Mouse (Mus musculus): ENCODE data around the gene Selenon.

The Selenon gene

DNA sequence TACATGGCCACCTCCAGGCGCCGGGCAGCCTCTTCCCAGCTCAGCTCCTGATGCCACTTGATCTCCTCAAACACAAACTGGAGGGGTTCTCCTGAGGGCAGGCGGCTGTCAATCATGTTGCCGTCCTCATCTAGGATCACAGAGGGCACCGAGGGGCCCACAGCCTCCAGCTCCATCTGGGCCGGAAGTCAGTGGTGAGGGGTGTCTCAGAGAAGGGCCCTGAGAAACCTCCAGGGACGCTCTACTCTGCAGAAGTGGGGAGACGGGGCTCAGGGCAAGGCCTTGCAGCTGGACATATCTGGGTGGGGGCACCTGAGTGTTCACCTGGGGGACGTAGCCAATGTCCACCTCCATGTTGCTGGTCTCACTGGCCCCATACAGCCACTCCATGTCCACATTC, 9.2 kb downstream of the Selenon start:
- no peak for DNase-seq (ENCODE audit: low spot score)

DNA sequence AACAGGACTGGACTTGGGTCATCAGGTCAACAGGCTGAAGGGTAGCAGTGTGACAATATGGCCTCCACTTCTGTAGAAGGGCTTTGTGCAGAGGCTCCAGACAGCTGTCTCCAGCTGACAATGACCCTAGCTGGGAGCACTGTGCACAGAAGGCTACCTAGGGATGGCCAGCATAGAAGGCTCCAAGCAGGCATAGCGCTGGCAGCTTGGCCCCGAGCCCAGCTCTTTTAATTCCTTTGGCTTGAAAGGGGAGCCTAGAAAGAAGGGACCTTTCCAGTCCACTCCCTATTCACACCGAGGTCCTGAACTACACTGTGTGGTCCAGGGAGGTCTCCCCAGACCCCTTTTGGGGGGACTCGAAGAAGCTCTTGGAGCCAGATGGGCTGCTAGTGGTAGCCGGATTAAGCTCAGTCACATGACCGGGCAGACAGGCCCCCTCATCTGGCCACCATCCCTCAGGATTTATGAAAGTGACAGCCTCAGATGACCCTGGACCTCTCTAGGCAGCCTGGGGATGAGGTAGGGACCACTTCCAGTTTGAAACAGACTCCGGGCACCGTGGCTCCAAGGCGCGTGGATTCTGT, 12.9 kb downstream of the Selenon start:
- no peak for DNase-seq (ENCODE audit: low spot score)

DNA sequence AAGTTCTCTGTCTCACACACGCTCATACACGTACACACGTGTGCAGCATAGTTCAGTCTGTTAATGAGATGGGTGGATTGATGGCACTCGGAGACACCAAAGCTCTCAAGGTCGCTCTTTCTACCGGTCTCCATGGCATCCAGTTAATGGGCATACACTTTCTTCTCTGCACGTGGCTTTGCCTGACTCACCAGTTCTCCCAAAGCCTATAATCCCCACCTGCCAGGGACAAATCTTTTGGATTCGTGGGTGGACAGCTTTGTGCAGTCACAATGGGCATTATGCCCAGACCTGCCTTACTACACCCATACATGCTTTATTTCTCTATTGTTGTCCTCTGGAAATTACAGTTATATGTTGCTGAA, 16.2 kb downstream of the Selenon start:
- no peak for DNase-seq (ENCODE audit: low spot score)

DNA sequence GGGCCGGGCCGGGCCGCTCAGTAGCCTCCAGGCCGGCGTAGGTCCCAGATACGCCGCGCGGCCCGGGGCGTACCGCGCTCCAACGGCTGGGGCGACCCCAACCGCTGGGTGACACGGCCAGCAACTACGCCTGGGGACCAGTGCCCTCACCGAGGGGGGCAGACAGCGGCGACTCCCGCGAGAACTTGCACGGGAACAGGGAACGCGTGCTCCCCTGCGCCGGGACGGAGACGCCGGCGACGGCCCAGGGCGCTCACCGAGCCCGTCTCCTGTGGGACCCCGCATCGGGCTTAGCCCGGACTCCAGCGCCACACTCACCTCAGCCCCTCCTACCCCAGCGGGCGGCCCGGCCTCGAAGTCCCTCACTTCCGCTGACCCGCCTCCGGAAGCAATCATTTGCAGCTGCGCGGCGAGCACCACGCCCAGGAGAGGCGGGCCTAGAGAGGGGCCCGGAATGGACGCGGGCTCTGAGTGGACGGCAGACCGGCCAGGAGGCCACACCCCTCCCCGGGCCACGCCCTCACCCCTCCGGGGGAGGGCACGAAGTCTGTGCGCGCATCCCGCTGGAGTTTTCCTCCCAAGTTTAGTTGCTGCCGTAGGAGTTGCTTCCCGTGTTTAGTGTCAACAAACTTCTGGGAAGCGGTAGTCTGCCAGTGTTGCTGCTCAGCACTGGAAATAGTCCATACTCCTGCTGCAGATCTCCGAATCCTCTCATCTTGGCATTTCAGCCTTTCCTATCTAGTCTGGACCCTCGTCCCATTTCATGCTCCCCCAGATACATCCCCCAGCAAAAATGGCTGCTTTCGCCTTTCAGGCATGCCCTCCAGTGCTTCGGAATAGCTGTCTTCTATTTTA, 16.8 kb downstream of the Selenon start, which contains the start of gene Mtfr1l:
Mtfr1l (minus strand) TSS at position 456 of the 855 bp plus-strand sequence.
- peak; percentile 94 for DNase-seq (ENCODE audit: low spot score)

DNA sequence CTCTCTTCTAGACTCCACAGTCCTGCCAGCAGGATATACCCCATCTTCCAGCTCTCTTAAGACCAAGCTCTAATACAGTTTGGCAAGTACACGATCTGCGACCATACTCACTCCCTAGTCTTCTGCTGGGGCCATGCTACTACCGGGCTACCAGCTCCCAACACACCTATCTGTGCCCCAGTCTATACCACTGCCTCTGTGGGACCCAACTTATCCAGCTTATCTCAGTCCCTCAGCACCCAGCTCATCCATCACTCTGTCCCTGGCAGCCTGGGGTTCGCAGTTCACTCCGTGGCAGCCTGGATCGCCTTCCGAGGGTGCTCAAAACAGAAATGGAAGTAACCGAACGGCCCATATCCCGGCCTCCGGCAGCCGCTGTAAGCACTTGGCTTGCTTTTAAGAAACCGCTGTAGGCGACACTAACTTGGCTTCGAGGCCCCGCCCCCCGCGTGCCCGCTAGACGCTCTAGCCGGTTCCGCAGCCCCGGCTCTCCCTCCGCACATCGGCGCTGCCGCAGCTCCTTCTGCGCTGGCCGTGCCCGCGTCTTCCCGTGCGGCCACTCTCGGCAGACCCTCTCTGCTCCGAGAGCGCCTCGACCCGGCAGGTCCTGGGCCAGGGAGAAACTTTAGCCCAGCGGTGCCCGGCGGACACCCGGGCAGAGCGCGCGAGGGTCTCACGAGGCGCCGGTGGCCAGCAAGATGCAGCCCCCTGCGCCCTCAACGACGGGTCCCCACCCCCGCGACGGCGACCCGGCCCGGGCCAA, 17.7 kb downstream of the Selenon start:
- DNase-seq (ENCODE audit: low spot score): no peak

- DNase-seq (ENCODE audit: low spot score): no peak
Observed at GRCm38 (mm10) chr4:134533421-134533820, 18.5 kb downstream of the Selenon start.

- no peak for DNase-seq (ENCODE audit: low spot score)
Observed at GRCm38 (mm10) chr4:134532928-134533327, 19.0 kb downstream of the Selenon start.

DNA sequence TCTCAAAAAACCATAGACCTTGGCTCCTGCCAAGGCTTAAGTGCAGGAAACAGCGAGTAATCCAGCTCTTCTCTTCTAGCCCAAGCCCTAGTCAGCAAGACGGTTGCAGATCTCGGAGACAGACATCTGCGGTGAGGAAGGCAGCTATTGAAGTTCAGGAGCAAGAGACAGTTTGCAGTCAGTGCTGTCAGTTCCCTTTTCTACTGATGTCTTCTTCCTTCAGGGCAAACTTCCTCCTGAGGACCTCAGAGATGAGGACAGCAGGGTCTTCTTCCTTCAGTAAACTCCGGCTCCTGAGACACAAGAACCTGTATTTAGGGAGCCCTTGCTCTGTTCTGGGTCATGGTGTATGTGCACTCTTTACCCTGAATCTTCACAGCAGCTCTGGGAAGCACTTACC, 25.7 kb downstream of the Selenon start:
- no peak for DNase-seq (ENCODE audit: low spot score)

- DNase-seq (ENCODE audit: low spot score): no peak
Observed at GRCm38 (mm10) chr4:134525806-134526205, 26.2 kb downstream of the Selenon start.

DNA sequence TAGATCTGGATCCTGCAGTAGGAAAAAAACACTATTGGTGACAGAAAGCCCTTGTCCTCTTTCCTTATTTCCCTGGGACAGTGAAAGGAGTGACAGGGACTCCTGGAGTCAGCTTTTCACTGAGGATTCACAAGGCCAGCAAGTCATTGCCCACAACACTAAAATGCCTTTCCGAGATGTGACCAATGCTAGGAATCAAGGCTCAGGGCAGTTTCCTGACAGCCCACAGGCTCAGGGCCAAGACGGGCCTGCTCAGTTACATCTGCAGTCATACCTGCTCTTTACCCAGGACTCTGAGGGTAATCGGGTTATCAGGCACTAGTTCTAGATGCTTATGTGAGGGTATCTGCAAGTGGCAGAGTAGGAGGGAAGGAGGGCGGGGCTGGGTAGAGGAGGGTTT, 28.5 kb downstream of the Selenon start:
- no peak for DNase-seq (ENCODE audit: low spot score)

DNA sequence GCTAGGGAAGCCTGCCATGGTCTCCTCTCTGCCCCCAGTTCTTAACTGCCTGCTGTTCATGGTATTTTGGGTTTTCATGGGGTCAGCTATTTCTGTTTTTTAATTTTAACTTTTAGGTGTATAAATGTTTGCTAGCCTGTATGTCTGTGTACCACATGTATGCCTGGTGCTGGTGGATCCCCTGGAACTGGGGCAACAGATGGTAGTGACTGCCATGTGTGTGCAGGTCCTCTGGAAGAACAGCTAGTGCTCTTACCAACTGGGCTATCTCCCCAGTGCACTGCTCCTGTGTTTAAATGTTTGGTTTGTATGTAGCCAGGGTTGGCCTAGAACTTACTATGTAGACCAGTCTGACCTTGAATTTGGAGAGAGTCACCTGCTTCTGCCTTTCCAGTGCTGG, 32.7 kb downstream of the Selenon start:
- DNase-seq (ENCODE audit: low spot score): no peak

- DNase-seq (ENCODE audit: low spot score): no peak
Observed at GRCm38 (mm10) chr4:134518541-134518940, 33.4 kb downstream of the Selenon start.

GRCm38 (mm10) chr4:134517719-134518118, 34.2 kb downstream of the Selenon start:
- no peak for DNase-seq (ENCODE audit: low spot score)

DNA sequence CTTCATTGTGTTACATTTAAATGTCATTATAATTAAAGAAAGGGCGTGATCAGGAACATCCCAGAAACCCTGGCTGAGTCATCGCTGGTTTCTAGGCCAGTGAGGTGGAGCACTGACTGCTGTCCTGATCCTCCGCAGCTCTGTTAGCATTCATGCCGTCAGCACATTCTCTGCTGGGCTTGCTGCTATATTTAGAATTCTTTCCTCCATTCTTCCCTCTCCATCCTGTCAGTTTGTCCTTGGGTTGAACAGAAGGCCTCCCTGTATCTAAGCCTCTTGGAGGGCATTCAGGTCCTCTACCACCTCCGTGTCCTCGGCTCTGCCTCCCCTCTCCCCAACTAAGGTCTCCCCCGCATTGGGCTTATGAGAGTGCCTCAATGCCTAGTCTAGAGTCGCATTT, 35.0 kb downstream of the Selenon start:
- no peak for DNase-seq (ENCODE audit: low spot score)

- DNase-seq (ENCODE audit: low spot score): no peak
Observed at GRCm38 (mm10) chr4:134515614-134516013, 36.4 kb downstream of the Selenon start.

- DNase-seq (ENCODE audit: low spot score): no peak
Observed at GRCm38 (mm10) chr4:134514309-134514930, 37.5 kb downstream of the Selenon start.

- no peak for DNase-seq (ENCODE audit: low spot score)
Observed at GRCm38 (mm10) chr4:134512798-134513197, 39.2 kb downstream of the Selenon start.

DNA sequence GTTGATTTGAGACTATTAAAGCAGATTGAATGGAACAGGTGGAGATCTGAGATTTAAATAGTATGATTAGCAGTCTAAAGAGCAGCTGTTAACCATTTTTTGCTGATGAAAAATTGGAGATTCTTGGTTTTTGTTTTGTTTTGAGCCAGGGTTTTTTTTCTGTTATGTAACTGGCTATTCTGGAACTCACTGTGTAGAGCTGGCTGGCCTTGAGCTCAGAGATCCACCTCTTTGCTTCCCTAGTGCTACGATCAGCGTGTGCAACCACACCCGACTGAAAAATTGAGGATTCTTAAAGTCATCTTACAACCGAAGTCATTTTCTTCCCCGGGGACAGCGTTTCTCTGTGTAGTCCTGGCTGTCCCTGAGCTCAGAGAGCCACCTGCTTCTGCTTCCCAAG, 40.2 kb downstream of the Selenon start:
- DNase-seq (ENCODE audit: low spot score): no peak

DNA sequence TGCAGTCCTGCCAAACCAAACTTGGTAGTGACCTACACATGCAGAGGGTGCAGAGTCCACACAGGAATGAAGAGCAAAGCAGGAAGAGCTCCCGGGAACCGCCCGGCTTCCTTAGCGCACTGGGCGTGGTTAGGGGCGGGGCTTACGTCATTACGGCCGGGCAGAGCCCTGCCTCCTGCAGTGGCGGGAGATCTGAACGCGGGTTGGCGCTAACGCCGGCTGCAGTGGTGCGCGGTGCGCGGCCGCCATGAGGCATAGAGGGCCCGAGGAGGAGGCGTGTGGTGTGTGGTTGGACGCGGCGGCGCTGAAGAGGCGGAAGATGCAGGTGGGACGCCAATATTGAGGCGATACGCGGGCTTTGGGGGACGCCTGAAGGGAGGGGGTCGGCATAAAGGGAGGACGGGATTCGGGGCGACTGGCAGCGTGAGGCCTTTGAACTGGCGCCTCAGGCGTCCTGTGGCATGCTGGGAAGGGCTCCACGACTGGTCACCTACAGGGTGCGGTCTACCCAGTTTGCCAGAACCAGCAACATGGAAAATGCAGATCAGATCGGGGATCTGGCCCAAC, 41.0 kb downstream of the Selenon start, which contains the start of gene Aunip:
Aunip (plus strand) TSS at position 155 of the 567 bp plus-strand sequence.
- peak; percentile 56 for DNase-seq (ENCODE audit: low spot score)

GRCm38 (mm10) chr4:134510396-134510795, 41.6 kb downstream of the Selenon start:
- DNase-seq (ENCODE audit: low spot score): no peak

GRCm38 (mm10) chr4:134506713-134507112, 45.3 kb downstream of the Selenon start:
- DNase-seq (ENCODE audit: low spot score): no peak
